Mouse (Mus musculus) intestine, embryonic 15.5 days (tissue): ENCODE measurements around the gene Gm5592. TPM values are rescaled to one million over a fixed set of nuclear protein-coding genes. Genes with fewer than 3 reads are reported as not detected.
"Not testable (repeated sequence)": the region's sequence is repeated elsewhere in the genome, so short reads cannot be mapped to it uniquely, and the experiment has no call there.

ENCODE experiments used
- ATAC-seq: fragments of 200-750 bp; cut with Nextera tagmentation; 2 replicates; pipeline ENCODE4 v1.8.0; 2017; ENCODE audit warnings: moderate TSS enrichment, moderate library complexity
- H3K27ac ChIP-seq: fragments of 300-500 bp; sonication (generic); 2 replicates; pipeline ENCODE4 v1.5.1; 2015; ENCODE audit warnings: mild to moderate bottlenecking, inconsistent platforms
- H3K27me3 ChIP-seq: fragments of 300-500 bp; sonication (generic); replicated peaks from 2 replicates; pipeline ENCODE4 v1.6.1; 2015; ENCODE audit warnings: inconsistent platforms
- H3K36me3 ChIP-seq: fragments of 300-500 bp; sonication (generic); 2 replicates; pipeline ENCODE4 v1.6.1; 2015; ENCODE audit warnings: inconsistent platforms
- H3K4me1 ChIP-seq: fragments of 300-500 bp; sonication (generic); replicated peaks from 2 replicates; pipeline ENCODE4 v1.6.1; 2015; ENCODE audit warnings: inconsistent platforms
- H3K4me2 ChIP-seq: fragments of 300-500 bp; sonication (generic); replicated peaks from 2 replicates; pipeline ENCODE4 v1.6.1; 2015; ENCODE audit warnings: mild to moderate bottlenecking, inconsistent platforms
- H3K4me3 ChIP-seq: fragments of 300-500 bp; sonication (generic); replicated peaks from 2 replicates; pipeline ENCODE4 v1.5.1; 2015; ENCODE audit warnings: inconsistent platforms
- H3K9ac ChIP-seq: fragments of 300-500 bp; sonication (generic); 2 replicates; pipeline ENCODE4 v1.6.1; 2015; ENCODE audit warnings: inconsistent platforms
- H3K9me3 ChIP-seq: fragments of 300-500 bp; sonication (generic); 2 replicates; pipeline ENCODE4 v1.6.1; 2016; ENCODE audit warnings: inconsistent platforms
- WGBS: fragments of 180-500 bp; shearing (Covaris S2); methylation state at CpG from one replicate; pipeline ENCODE4 v1.1.7; 2015; 5-methylcytosine and 5-hydroxymethylcytosine counted together
- polyA plus RNA-seq: library from polyadenylated mRNA; unstranded; fragments of >200 nt; fragmentation: Nextera tagmentation; extraction: Ambion mirVana; gene quantifications from 2 replicates; pipeline ENCODE4 v1.2.1, GENCODE M21; 2015

Gm5592 gene
- polyA plus RNA-seq: not detected in 2 replicates

DNA sequence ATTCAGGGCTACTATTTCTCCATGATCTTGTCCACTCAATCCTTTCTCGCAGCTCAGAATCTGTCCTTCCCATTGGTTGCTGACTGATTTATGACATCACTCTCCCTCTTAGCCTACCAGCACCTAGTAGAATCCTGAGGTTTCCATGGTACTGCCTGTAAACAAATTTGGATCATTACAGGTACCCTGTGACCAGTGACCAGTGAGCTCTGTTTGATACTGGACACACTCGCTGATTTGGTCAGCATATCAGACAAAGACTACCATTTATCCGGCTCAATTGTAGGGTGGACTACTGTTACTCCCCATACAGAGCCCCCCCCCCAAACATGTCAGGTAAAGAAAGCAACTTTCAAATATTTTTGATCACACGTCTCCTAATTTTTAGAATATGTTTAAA lies at the start of gene Gm5592:
Gm5592 (plus strand) TSS at position 301 of the 400 bp plus-strand sequence.
- H3K4me2 ChIP-seq, H3K9me3 ChIP-seq, H3K36me3 ChIP-seq, ATAC-seq, H3K4me3 ChIP-seq, H3K4me1 ChIP-seq, H3K27me3 ChIP-seq, H3K27ac ChIP-seq, H3K9ac ChIP-seq: not testable (repeated sequence)
- WGBS: 88% methylated on average over 4 of the region's 4 CpGs

DNA sequence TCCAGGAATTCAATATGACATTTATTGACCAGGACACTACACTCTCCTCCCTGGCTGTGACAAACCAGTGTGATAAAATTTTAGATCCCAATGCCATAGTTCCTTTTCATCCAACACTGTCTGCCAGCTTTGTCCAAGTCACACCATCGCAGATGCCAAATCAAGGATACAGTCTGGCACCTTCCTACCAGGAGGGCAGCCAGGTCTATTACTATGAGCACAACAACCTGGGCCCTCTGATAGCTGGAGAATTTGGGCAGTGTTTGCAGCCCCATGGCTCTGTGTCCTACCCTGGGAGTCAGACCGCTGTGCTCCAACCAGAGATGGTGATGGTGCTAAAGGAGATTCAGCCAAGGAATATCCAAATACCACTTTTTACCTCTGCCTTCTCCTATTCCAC lies 2.2 kb downstream of the Gm5592 start:
- 93% methylated on average over 2 of the region's 2 CpGs for WGBS
- not testable (repeated sequence) for H3K4me1 ChIP-seq

DNA sequence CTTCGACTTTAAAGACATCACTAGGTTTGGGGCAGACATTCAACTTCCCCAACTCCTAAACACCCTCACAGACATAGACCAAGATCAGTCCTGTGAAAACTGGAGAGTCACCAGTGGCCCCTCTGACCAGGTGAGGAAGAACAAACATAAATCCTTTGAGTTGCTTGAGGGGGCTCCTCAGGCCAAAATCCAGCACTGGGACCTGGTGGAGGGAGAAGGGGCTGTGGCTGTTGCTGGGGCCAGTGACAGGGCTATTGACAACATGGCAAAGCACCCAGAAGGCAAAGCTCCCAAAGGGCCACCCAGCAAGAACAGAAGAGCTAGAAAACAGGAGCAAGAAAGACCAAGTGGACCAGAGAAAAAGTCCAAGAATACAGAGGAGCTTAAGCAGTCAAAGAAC lies 4.2 kb downstream of the Gm5592 start:
- not testable (repeated sequence) for H3K27ac ChIP-seq, H3K4me3 ChIP-seq, H3K4me1 ChIP-seq, H3K9ac ChIP-seq, H3K4me2 ChIP-seq, H3K36me3 ChIP-seq, ATAC-seq, H3K27me3 ChIP-seq, H3K9me3 ChIP-seq
- no CpG with 5 or more reads among the region's 1 CpGs for WGBS

More for the DNA sequence above, 2.2 kb downstream of the Gm5592 start:
- not testable (repeated sequence) for H3K36me3 ChIP-seq, H3K4me3 ChIP-seq, ATAC-seq, H3K27ac ChIP-seq, H3K4me2 ChIP-seq, H3K9ac ChIP-seq, H3K9me3 ChIP-seq, H3K27me3 ChIP-seq

DNA sequence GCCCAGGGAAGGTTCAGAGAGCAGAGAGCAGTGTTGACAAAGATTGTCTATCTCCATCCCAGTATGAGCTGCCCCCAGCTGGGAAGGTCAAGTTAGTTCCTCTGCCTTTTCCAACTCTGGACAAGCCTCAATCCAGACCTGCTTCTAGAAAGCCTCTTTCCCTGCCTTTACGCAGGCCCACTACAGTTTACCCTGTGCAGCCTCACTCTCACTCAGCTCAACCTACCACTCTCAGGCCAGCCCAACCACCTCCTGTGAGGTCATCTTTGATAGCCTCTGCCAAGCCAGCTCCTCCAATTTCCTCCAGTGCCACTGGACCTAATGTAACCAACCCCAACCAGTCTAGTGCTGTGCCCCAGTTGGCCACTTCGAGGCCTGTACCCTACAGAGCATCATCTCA lies 4.9 kb downstream of the Gm5592 start:
- not testable (repeated sequence) for H3K36me3 ChIP-seq, H3K4me3 ChIP-seq, ATAC-seq, H3K27ac ChIP-seq, H3K9ac ChIP-seq, H3K9me3 ChIP-seq, H3K4me2 ChIP-seq, H3K27me3 ChIP-seq, H3K4me1 ChIP-seq
- WGBS: 60% methylated on average over 2 of the region's 2 CpGs

DNA sequence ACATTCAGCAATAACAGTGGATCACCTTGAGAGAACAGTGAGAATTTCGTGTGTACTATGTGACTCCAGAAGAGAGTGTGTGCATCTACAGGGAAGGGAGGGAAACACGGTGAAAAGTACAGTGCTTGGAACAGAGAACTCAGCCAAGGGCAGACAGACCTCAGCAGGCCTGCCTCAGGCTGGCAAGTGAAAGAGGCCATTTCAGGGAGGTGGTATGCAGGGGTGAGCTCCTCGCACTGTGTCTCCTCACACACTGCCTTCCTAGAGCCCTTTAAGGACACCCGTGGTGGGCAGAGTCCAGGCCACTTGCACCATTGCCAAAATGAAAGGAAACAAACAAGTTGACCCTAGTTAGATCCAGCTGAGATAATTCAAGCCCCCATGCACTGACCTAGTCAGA lies 40.0 kb downstream of the Gm5592 start:
- 59% methylated on average over 4 of the region's 4 CpGs for WGBS
- Histone ChIP-seq H3K4me1 (no peaks in the 10 kb centered on the region), H3K4me3 (no peak overlapping the region), H3K27me3 (no peaks in the 10 kb centered on the region), H3K4me2 (no peak overlapping the region), H3K27ac (no peak overlapping the region), H3K36me3 (no peaks in the 10 kb centered on the region), H3K9me3 (no peaks in the 10 kb centered on the region), H3K9ac (no peak overlapping the region)
- ATAC-seq: no peak

Other genes starting within 250 kb of the Gm5592 start
- not detected in 2 replicates for gene 4930433I11Rik, start 166.3 kb upstream of the Gm5592 start, polyA plus RNA-seq
- gene Gm4884, start 121.1 kb upstream of the Gm5592 start, polyA plus RNA-seq: not detected in 2 replicates
- gene AI987944, start 239.5 kb downstream of the Gm5592 start, polyA plus RNA-seq: 10.6 and 12.1 TPM in 2 replicates